Mouse (Mus musculus) thymus, adult 2 months (tissue): ENCODE results near the gene Thrsp.

Source experiments
- CTCF ChIP-seq: fragments of 200-500 bp; IDR thresholded peaks from 2 replicates; pipeline ENCODE4 v1.5.1; 2012; ENCODE audit warnings: mild to moderate bottlenecking, control low read depth, low read length, moderate library complexity, borderline replicate concordance; ENCODE audit not compliant: control insufficient read depth, poor library complexity, insufficient read depth; ENCODE audit errors: extremely low read depth
- POLR2A ChIP-seq: fragments of 200-500 bp; IDR thresholded peaks from 2 replicates; pipeline ENCODE4 v1.6.1; 2012; ENCODE audit warnings: mild to moderate bottlenecking, low read length, control low read depth, moderate library complexity; ENCODE audit not compliant: control insufficient read depth, poor library complexity, insufficient read depth; ENCODE audit errors: extremely low read depth

- TF ChIP-seq POLR2A (no peak), CTCF (no peak)
Measured at GRCm38 (mm10) chr7:97407145-97407544, 10.4 kb downstream of the Thrsp start.
